Mouse (Mus musculus) c-Kit-negative CD71-positive TER-119-positive erythroid progenitor cells, embryonic 14.5 days (primary cell): ENCODE results near the gene Ptpn13.
A peak's percentile ranks its signal among the peaks of the same experiment; 100 is the strongest.

ENCODE experiments used
- DNase-seq: peaks from one replicate; pipeline ENCODE4 v3.0.0-alpha.2; 2013; ENCODE audit warnings: low read depth, low spot score

The Ptpn13 gene

GRCm38 (mm10) chr5:103424678-103425319 lies at the start of gene Ptpn13:
Ptpn13 (plus strand) TSS chr5:103425192.
- peak; percentile 30 for DNase-seq

GRCm38 (mm10) chr5:103375226-103375625 lies 49.8 kb upstream of the Ptpn13 start:
- DNase-seq, result no peak

- DNase-seq, result no peak
Measured at GRCm38 (mm10) chr5:103376354-103377295, 48.4 kb upstream of the Ptpn13 start.

GRCm38 (mm10) chr5:103377493-103378130 lies 47.4 kb upstream of the Ptpn13 start:
- DNase-seq, result no peak

GRCm38 (mm10) chr5:103380785-103381527 lies 44.0 kb upstream of the Ptpn13 start:
- no peak for DNase-seq

DNA sequence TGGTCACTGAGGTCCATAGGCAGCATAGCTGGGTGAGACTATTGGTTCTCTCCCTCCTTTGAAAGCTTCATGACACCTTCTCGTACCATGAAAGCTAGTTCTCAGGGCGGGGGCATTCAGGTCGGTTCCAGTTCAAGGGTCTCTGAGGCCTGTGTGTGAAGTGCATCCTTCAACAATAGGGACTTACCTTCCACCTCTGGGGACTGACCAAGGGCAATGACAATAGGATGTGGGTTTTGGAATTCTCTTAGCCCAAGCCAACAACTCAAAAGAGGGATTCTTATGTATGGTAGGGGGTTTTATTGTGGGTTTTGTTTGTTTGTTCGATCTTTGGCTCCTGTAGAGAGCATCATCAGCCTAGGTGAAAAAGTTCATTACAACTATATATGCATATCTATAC lies 42.0 kb upstream of the Ptpn13 start:
- DNase-seq, result no peak

GRCm38 (mm10) chr5:103384021-103384420 lies 41.0 kb upstream of the Ptpn13 start:
- no peak for DNase-seq

- no peak for DNase-seq
Measured at GRCm38 (mm10) chr5:103387540-103388026, 37.4 kb upstream of the Ptpn13 start.

DNA sequence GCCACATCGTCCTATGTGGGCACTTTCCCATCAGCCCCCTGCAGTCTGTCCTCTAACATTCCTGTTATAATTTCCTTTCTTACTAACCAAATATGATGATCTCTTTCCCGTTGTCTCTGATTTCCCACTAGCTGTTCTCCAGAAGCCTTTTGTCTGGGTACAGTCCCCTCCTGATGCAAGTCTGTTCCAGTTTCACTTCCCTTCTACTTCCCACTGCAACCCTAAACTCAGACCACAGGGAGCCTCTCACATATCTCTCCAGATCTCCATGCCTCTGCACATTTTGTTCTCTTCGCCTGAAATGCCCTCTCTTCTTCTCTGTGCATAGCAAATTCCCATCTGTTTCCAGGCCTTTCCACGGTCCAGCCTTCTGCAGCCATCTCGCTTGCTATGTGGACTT lies 35.6 kb upstream of the Ptpn13 start:
- DNase-seq, result no peak

GRCm38 (mm10) chr5:103393220-103393619 lies 31.8 kb upstream of the Ptpn13 start:
- DNase-seq, result no peak

- no peak for DNase-seq
Measured at GRCm38 (mm10) chr5:103393752-103394151, 31.2 kb upstream of the Ptpn13 start.

GRCm38 (mm10) chr5:103395683-103396082 lies 29.3 kb upstream of the Ptpn13 start:
- DNase-seq, result no peak

- no peak for DNase-seq
Measured at GRCm38 (mm10) chr5:103397429-103397828, 27.6 kb upstream of the Ptpn13 start.

GRCm38 (mm10) chr5:103404213-103404968 lies 20.6 kb upstream of the Ptpn13 start:
- DNase-seq, result no peak

DNA sequence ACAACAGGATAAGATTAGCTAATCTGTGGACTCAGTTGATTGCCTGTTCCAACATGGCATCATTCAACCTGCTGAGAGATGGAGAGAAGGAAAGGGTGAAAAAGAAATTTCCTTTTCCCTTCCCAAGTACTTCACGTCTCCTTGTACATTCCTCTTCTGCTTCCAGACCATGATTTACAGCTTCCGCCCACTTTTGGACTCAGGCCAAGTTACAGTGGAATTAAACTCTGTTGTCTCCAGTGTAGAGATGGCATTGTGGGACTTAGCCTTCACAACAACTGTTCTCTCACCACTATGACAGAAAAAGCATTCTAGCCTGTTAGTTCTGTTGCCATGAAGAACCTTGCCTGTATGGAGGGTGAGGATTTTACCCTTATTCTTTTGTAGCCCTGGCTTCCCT lies 19.1 kb upstream of the Ptpn13 start:
- no peak for DNase-seq

DNA sequence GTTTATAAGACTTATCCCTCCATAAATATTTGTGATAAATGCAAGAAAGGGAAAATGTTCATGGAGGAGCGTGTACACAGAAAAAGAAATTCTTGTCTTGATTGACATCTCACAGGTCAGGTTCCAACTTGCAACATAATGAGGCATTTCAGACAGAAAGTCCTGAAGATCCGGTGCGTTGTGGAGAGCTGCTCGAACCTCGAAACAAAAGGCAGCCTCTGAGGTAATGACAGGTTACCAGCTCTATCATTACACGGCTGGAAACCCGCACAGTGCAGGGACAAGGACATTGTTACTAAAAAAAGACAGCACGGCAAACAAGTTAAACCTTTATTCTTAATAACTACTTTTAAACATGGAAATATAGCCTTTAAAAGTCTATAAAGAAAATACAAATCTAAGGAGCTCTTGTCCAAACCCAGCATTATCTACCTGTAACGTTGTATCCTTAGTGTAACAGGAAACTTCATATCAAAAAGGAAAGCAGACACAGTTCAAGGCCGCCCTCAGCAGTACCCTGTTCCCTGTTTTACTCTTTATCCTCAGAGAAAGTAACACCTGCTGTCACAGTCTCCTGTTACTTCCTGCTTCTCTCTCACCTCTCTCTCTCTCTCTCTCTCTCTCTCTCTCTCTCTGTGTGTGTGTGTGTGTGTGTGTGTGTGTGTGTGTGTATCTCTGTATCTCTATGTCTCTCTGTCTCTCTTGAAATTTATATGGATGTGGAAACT lies 12.8 kb upstream of the Ptpn13 start:
- no peak for DNase-seq

DNA sequence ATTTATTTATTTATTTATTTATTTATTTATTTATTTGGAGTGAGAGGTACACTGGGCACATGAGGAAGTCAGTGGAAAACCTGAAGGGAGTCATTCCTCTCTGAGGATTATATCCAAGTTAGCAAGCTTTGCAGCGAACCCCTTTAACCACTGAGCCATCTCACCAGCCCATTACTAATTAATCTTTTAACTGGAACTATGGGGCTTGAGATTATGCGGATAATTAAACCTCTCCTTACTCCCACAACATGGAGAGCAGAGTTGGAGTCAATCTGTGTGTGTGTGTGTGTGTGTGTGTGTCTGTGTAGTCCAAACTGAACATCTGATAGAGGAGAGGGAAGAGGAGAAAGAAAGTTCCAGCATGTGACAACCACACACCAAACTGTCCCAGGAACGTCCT lies 10.4 kb upstream of the Ptpn13 start:
- no peak for DNase-seq

- no peak for DNase-seq
Measured at GRCm38 (mm10) chr5:103418009-103418408, 7.0 kb upstream of the Ptpn13 start.

DNA sequence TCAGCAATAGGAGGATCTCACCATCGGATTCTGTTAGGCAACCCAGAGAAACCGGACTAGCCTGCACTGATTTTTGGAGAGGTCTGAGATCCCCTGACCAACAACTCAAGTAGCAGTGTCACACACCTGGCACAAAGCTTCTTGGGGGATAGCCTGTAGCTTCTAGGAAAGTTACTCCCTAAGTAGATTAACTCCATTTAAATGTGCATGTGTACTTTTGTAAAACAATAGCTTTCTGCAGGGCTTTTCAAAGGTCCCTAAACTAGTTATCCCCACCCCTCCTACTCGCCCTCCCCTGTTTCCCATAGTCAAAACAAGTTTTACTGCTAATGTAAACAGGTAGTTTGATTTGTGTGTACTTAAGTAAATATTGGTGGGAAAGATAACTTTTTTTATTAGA lies 6.1 kb upstream of the Ptpn13 start:
- no peak for DNase-seq

DNA sequence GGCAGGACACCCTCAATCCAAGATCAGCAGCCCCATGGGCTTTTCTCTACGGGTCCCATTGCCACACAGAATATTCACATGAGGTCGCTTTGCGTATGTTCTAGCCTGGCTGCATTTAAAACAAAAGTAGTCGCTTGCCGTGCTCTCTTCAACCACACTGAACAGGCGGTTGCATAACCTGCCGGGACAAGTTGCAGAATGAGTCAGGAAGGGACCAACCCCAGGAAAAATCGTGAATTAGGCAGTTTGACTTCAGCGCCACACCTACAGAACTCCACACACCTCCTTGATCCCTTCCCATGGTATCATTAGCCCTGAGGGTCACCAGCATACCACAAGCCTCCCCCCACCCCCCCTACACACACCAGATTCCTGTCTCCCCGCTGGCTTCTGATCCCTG lies 4.4 kb upstream of the Ptpn13 start:
- DNase-seq, result no peak
